Mouse (Mus musculus) liver (tissue): ENCODE data around the gene Rbm33.

Experiments used
- DNase-seq: peaks from one replicate; pipeline ENCODE4 v3.0.0-alpha.2; 2020; ENCODE audit warnings: mixed read lengths

The Rbm33 gene

GRCm38 (mm10) chr5:28329024-28329806 lies 12.3 kb downstream of the Rbm33 start:
- peak; percentile 23 for DNase-seq

- DNase-seq, result no peak
Observed at GRCm38 (mm10) chr5:28333731-28334130, 16.8 kb downstream of the Rbm33 start.

DNA sequence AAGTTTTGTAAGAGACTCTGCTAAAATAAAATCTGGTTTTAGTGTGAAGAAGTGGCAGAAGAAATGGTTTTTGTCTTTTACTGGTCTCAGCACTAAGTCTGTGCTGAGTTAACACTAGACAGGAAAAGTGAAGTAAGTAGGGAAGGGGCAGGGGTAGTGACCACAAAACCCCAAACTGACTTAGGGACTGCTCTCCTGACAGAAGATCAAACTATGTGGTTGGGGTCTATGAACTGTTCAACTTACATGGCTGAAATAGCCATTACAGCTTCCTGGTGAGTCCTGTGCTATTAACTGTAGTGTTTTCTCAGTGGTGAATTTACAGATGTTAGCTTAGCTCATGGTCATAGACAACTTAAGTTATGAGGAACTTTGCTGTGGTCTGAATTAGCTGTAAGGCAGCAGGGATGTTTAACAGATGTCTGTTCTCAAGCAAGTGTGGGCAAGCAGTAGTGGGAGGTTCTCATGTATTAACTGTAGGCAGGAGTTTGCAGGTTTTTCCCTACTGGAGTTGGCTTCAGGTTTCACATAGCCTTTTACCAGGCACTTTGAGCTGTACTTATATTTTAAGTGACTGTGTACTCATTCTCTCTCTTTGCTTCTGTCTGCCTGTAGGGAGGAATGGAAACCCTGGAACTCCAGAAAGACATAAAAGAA lies 35.1 kb downstream of the Rbm33 start:
- DNase-seq, result no peak

DNA sequence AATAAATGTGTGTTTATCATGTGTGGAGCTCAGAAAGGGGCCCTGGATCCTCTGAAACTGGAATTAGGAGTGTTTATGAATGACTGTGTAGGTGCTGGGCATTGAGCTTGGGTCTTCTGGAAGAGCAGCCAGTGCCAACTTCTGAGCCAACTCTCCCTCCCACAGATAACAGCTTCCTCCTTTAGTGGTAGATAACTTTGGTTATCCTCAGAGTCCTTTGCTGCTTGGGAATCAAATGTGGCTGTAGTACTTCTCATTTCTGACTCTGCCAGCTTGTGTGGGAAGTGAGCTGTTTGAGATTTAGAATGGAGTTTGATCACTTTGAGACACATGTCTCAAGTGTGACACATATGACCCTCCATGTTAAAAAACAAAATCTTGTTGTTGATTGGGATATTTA lies 38.7 kb downstream of the Rbm33 start:
- no peak for DNase-seq

DNA sequence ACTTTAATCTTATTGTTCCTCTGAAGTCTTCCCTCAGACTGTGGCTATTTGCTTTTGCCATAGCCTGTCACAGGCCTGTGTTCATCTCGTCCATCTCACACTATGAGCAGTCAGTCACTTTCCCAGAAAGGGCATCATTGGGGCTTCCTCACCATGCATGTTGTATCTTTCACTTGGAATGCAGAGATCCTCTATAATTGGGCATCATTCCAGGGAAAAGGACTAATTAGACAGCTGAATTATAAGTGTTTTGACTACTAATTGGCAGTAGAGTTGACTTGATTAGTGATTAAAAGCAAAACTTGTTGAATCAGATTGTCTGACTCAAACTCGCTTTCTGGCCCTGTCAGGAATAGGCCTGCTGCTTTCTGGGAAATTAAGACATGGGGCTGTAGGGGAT lies 43.8 kb downstream of the Rbm33 start:
- DNase-seq, result no peak

DNA sequence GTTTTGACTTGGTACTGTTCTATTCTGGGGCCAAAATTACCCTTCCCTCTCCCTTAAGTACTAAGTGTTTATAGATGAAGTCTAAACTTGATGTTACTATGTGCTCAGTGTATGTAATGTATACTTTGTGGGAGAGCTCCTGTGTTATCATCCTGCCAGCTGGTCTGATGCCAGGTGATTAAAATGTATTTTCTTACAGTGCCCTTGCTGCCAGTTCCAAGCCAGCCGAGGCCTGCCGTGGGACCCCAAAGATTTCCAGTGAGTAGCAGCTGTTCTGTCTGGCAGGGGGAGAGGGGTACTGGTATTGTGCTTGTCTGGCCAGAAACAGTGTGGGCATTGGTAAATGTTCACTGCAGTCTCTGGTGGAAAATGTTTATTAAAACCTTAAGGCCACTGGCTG lies 51.1 kb downstream of the Rbm33 start:
- DNase-seq, result no peak

DNA sequence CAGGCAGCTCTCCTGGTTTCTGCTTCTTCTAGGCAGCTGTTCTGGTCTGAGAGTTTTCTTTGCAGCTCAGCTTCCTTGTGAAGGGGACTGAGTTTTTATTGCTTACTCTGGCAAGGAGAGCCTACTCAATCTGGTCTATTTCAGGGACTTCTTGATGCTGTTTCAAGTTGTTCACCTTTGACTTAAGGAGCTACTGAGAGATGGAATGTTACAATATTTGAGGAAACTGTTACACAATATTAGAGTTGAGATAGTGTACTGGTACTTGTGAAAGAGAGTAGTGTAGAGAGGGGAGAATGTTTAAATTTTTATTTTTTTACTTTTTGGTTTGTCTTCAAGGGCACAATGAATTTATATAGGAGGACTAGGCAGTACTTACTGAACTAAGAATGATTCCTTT lies 53.9 kb downstream of the Rbm33 start:
- no peak for DNase-seq

- no peak for DNase-seq
Observed at GRCm38 (mm10) chr5:28372172-28372664, 55.3 kb downstream of the Rbm33 start.

DNA sequence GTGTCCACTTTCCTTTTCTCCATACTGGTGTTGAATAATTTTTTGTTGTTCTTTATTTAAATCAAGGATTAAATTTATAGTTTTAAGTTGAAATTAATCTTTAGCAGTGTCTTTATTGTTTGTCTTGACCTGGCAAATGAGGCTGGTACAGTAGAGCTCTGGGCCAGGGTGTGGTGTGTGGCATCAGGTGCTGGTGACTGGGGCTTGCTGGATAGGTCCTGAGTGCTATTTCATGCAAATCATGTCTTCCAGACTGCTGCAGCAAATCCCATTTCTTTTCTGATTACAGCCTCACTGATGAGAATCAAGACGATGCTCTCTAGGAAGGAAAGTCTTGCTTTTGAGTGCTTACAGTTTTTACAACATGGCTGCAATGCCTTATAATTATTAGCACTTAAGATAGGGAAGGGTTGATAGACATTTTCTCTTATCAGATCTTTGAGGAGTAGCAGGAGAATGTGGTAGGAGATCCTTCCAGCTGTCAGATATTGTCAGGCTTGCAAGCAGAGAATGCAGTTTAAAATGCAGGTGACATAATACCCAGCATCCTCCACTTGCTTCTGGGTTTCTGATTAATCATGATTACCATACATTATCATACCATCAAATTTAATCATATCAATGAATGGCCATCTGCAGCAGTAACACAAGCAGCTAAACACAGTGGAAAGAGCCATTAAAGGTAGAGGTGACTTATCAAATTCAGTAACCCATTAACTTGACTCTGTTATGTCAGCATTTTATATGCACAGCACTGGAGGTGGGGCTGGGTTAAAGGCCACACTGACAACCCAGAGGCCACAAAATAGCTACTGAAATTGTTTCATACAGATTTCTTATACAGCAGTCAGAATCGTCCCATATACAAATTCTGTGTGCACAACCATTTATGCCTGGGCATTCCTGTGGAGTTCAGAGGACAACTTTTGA lies 56.8 kb downstream of the Rbm33 start:
- DNase-seq, result no peak

GRCm38 (mm10) chr5:28377299-28377698 lies 60.4 kb downstream of the Rbm33 start:
- no peak for DNase-seq

DNA sequence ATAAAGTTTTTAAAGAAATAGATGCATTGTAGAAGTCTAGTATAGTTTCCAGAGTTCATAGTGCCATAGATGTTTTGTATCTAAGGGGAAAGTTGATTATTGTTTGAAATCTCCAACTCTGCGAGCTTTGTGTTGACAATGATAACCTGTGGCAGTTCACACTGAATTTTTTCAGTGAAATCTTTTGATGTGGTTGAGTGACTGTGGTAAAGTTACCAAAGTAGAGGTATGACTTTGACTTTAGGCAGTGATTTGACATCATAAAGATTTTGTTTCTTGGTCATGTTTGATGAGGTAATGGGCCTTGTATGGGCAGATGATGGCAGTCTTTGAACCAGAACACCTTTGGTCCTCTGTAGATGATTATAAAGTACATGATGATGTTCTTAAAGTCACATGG lies 65.4 kb downstream of the Rbm33 start:
- DNase-seq, result no peak

DNA sequence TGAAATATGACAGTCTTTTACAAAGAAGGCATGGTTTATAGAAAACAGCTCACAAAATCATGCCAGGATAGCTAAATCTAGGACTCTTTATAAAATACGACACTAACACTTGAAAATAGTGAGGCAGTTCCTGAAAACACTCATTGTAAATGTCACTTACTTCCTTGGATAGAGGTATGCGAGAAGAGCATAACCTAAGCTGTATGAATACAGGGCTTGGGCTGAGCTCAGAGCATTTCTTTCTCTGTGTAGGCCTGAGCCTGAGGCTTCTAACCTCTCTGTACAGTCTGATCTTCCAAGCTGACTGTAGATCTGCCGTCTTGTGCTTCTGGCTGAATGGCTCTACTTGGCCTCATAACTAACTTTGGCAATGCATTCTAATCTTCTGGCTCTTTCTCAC lies 69.9 kb downstream of the Rbm33 start:
- DNase-seq, result no peak

- no peak for DNase-seq
Observed at GRCm38 (mm10) chr5:28387531-28388179, 70.7 kb downstream of the Rbm33 start.

DNA sequence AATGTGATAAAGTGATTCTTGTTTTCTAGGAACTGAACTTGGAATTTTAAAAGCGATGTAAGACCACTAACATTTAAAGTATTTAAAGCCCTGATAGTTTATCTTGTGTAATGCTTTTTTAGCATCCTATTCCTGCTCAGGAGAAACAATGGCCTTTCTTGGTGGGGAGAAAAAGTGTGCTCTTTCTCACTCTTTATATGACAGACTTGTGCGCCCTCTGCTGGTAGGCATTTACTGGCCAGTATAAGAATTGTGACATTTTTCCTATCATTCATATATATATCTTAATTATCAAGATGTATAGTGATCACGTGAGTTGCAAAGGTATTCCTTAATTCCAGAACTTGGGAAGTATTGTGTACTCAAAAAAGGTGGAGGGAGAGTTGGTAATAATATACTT lies 71.3 kb downstream of the Rbm33 start:
- DNase-seq, result peak; percentile 65

DNA sequence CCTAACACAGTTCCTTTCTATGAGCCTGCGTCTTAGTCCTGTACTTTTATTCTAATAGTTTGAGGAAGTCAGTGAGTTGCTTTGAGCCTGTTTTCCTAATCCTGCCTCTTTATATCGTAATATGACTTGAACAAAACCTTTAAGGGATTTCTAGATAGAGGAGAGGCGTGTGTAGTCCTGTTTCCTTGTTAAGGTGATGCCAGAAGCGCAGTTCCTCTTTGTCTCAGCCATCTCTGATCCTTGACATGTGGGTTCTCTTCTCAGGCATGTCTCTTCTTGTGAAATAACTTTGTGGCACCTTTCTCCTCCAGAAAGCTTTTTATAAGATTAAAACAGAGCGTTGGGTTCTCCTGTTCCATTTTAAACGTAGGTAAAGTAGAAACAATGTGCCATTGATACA lies 73.3 kb downstream of the Rbm33 start:
- no peak for DNase-seq

DNA sequence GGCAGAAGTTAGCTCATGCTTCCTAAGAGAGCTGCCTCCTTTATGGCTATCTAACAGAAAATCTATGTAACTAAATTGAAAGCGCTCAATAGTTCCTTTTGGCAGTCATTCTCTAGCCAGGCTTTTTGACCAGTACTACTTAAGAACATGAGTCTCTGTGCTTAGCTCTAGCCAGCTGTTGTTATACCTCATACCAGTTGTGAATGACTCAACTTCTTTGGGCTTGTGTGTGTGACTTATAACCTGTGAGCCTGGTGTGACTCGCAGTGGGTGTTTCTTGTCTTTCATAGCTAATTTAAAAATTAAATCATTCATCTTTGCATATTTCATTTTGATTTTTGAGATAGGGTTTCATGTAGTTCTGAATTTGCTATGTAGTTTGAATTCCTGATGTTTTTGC lies 80.4 kb downstream of the Rbm33 start:
- DNase-seq, result no peak

DNA sequence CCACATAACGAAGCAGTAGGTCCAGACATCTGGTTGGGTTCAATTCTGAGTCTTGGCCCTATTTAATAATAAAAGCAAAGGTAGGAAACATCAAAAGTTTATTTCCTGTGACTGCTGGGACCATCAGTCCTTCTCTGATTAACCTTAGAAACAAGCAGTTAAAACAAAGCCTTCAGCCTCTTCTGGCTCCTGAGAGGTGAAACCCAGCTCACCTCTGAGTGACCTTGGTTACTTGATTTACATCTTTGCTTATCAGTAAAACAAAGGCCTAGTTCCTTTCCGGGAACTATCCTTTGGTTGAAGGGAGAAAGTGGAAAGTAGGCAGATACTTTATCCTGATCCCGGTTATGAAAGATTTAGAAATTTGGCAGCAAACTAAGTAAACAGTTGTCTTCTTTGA lies 81.8 kb downstream of the Rbm33 start:
- no peak for DNase-seq

DNA sequence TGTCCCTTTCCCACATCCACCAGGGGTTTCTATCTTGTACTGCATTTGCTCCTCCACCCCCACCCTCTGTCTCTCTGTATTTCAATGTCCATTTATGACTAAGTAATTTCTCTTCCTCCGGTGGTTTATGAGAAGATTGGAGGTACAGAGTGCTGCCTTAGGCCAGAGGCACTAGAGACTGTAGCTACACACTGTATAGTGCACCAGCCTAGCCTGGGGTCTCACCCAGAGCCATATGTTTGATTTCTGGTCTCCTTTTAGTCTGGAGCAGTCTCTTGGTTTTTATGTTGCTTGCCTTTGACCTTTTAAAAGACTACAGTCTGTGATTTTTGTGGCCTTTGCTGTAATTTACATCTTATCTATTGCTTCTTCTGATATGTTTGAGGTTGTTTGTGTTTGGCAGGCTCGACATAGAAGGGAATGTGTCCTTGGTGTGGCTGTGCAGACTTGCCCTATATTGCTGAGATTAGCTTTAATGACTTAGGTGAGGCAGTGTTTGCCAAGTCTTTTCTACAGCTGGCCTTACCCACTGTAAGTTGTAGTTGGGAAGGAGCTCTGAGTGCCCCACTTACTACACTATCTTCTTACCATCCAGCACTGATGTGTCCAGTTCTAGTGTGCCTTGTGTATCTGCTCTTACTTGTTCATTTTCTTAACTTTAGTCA lies 82.7 kb downstream of the Rbm33 start:
- DNase-seq, result no peak

DNA sequence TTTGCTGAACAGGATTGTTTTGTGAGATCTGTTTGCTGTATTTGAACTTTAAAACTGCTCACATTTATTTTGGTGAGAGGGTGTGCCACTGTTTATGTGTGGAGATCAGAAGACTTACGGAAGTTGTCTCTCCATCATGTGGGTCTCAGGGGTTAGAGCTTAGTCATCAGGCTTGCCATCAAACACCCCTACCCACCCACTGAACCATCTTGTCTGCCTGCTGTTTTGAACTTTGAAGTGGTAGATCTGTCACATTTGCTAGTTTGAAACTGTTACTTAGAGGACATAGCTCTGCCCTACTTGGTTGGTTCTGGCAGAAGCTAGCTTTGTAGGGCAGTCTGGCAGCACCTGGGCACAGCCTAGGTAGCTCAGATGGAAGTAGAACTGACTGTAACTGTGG lies 85.8 kb downstream of the Rbm33 start:
- no peak for DNase-seq

GRCm38 (mm10) chr5:28406662-28407061 lies 89.7 kb downstream of the Rbm33 start:
- no peak for DNase-seq

GRCm38 (mm10) chr5:28412006-28412685 lies 95.2 kb downstream of the Rbm33 start:
- DNase-seq, result no peak

DNA sequence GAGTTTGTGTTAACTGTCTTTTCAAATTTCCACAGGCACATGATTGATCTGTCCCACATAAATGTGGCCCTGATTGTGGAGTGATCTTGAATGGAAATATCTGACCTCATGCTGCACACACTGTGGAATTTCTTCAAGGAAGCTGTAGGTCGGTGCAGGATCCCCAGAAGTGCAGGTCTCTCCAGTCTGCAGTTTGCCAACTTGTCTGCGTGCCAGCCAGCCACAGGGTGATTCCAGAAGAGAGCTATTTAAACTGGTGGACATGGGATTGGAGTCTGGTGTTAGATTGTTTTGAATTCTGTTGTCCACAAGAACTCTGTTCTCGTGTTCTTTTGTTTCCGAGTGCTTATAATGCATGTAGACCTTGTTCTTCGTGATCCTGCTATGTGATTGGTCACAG lies 96.6 kb downstream of the Rbm33 start:
- no peak for DNase-seq
